Mouse (Mus musculus) embryo, embryonic 10.5 days (tissue): ENCODE measurements around the gene Slain1.

ENCODE experiments used
- DNase-seq: peaks from one replicate; pipeline ENCODE4 v3.0.0-alpha.2; 2015; ENCODE audit warnings: low spot score

Slain1 gene

GRCm38 (mm10) chr14:103649896-103650334 lies at the start of gene Slain1:
TSS of gene Slain1 (plus strand) at chr14:103650228.
- DNase-seq: peak; percentile 91

GRCm38 (mm10) chr14:103608063-103608462 lies 42.0 kb upstream of the Slain1 start:
- no peak for DNase-seq

- DNase-seq: no peak
Measured at GRCm38 (mm10) chr14:103613573-103614271, 36.3 kb upstream of the Slain1 start.

- no peak for DNase-seq
Measured at GRCm38 (mm10) chr14:103614272-103614587, 35.8 kb upstream of the Slain1 start.

- no peak for DNase-seq
Measured at GRCm38 (mm10) chr14:103619756-103620155, 30.3 kb upstream of the Slain1 start.

- DNase-seq: no peak
Measured at GRCm38 (mm10) chr14:103621207-103621606, 28.8 kb upstream of the Slain1 start.

GRCm38 (mm10) chr14:103626100-103626499 lies 23.9 kb upstream of the Slain1 start:
- no peak for DNase-seq

GRCm38 (mm10) chr14:103629639-103630364 lies 20.2 kb upstream of the Slain1 start:
- no peak for DNase-seq

GRCm38 (mm10) chr14:103630545-103630944 lies 19.5 kb upstream of the Slain1 start:
- no peak for DNase-seq

- DNase-seq: peak; percentile 32
Measured at GRCm38 (mm10) chr14:103643933-103644332, 6.1 kb upstream of the Slain1 start.

- DNase-seq: no peak
Measured at GRCm38 (mm10) chr14:103647981-103648380, 2.0 kb upstream of the Slain1 start.

- DNase-seq: peak; percentile 78
Measured at GRCm38 (mm10) chr14:103648623-103649255, 1.3 kb upstream of the Slain1 start.

- DNase-seq: no peak
Measured at GRCm38 (mm10) chr14:103649302-103649701, 726 bp upstream of the Slain1 start.

GRCm38 (mm10) chr14:103650413-103651101 lies 529 bp downstream of the Slain1 start:
- DNase-seq: peak; percentile 65

GRCm38 (mm10) chr14:103651106-103651505 lies 1.1 kb downstream of the Slain1 start:
- no peak for DNase-seq

- no peak for DNase-seq
Measured at GRCm38 (mm10) chr14:103651562-103651961, 1.5 kb downstream of the Slain1 start.

- DNase-seq: no peak
Measured at GRCm38 (mm10) chr14:103652524-103652923, 2.5 kb downstream of the Slain1 start.

GRCm38 (mm10) chr14:103653800-103654199 lies 3.8 kb downstream of the Slain1 start:
- DNase-seq: no peak

GRCm38 (mm10) chr14:103655448-103655847 lies 5.4 kb downstream of the Slain1 start:
- DNase-seq: no peak

- no peak for DNase-seq
Measured at GRCm38 (mm10) chr14:103657876-103658275, 7.8 kb downstream of the Slain1 start.

- DNase-seq: no peak
Measured at GRCm38 (mm10) chr14:103663026-103663425, 13.0 kb downstream of the Slain1 start.

- DNase-seq: no peak
Measured at GRCm38 (mm10) chr14:103664391-103664790, 14.4 kb downstream of the Slain1 start.
